Mouse (Mus musculus): ENCODE measurements around the gene Lsmem1.

DNA sequence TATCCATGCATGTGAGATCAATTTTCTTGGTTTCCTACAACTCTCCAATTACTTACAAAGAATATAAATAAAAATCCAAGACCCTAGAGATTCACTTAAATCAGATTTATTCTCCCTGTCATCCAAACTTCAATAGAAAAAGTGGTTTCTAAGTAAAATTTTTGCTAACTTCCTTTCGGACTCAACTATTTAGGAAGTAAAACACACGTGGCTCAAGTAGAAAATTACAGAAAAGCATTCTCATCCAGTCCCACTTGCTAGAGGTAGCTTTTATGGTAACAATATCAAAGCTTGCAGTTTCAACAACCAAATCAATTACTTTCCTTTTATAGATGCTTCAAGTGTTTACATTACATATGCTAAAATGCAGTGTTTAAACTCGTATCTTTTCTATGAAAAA is 21.6 kb upstream of the Lsmem1 start:
- TF ChIP-seq CTCF (IDR thresholded peaks at IDR 0.05; ENCODE audit: borderline replicate concordance, extremely low read depth, insufficient read depth, insufficient read length) (no peak), POLR2A (IDR thresholded peaks at IDR 0.05; ENCODE audit: borderline replicate concordance, extremely low read depth, insufficient read depth, insufficient read length, poor library complexity, severe bottlenecking) (no peak)

Measured in brain, embryonic 14.5 days (tissue).